ENCODE assay signal across 15 mouse cellular contexts in genomic region chr1:170704911-170705594, GRCm38 (mm10).
"Had no signal": no experiment of that assay in that cellular context is flagged by ENCODE, and none has a peak within 500 bp of the region (broad histone marks: within the 10 kb centered on the region; RNA-seq: fewer than 3 reads in every experiment).

No protein-coding gene starts in this region.

- H3K4me2 ChIP-seq: limb, embryonic 15.5 days; liver, embryonic 13.5 days; lung, embryonic 15.5 days; midbrain, embryonic 12.5 days; neural tube, embryonic 13.5 days had no signal

- ATAC-seq: liver, postnatal 0 days; midbrain, embryonic 16.5 days had no signal

- H3K27me3 ChIP-seq: limb, embryonic 15.5 days; liver, embryonic 13.5 days; lung, embryonic 15.5 days; midbrain, embryonic 12.5 days; neural tube, embryonic 13.5 days had no signal

- H3K36me3 ChIP-seq: lung, embryonic 15.5 days had no signal

- H3K4me3 ChIP-seq: limb, embryonic 15.5 days; liver, embryonic 13.5 days; lung, embryonic 15.5 days; midbrain, embryonic 12.5 days; neural tube, embryonic 13.5 days had no signal

- H3K9ac ChIP-seq: limb, embryonic 15.5 days; liver, embryonic 13.5 days; liver, postnatal 0 days; lung, embryonic 15.5 days; midbrain, embryonic 12.5 days; neural tube, embryonic 13.5 days had no signal

- H3K4me1 ChIP-seq: lung, embryonic 15.5 days; neural tube, embryonic 13.5 days had no signal

- DNase-seq: kidney, adult 2 months; kidney, postnatal 25 days; layer of hippocampus, adult 9-11 months; layer of hippocampus, postnatal 36 days; liver, embryonic 13.5 days; liver, postnatal 0 days; lung, postnatal 14 days; right cerebral cortex, adult 18-20 months; right cerebral cortex, postnatal 25 days; thymus, postnatal 4 days had no signal

- H3K27ac ChIP-seq: limb, embryonic 15.5 days; liver, embryonic 13.5 days; lung, embryonic 15.5 days; midbrain, embryonic 12.5 days; neural tube, embryonic 13.5 days had no signal

- H3K9me3 ChIP-seq: limb, embryonic 15.5 days; liver, embryonic 13.5 days; lung, embryonic 15.5 days; midbrain, embryonic 12.5 days; neural tube, embryonic 13.5 days had no signal
